Mouse (Mus musculus): ENCODE measurements at regions not wholly inside any gene's neighbourhood (a gene's known extent, or its start where the extent isn't known, plus 50 kb on each side); places are given as distances from the start of the nearest gene placed in this dataset.

- TF ChIP-seq USF1 (IDR thresholded peaks at IDR 0.05; ENCODE audit: low read depth) (no peak), MAX (IDR thresholded peaks at IDR 0.05; ENCODE audit: low read depth) (no peak), CEBPB (IDR thresholded peaks at IDR 0.05; ENCODE audit: insufficient read depth, poor library complexity, severe bottlenecking) (no peak), POLR2AphosphoS2 (IDR thresholded peaks at IDR 0.05; ENCODE audit: insufficient read length, low read depth) (no peak), MYOG (IDR thresholded peaks at IDR 0.05; ENCODE audit: control insufficient read depth in 1 of 3, insufficient read depth in 1 of 3, insufficient read length in 2 of 3, low read depth in 2 of 3) (no peak), POLR2A (IDR thresholded peaks at IDR 0.05; ENCODE audit: insufficient read length, low read depth) (no peak), REST (IDR thresholded peaks at IDR 0.05; ENCODE audit: insufficient read depth, insufficient read length) (no peak)
Measured at GRCm38 (mm10) chr16:42416673-42417072, 76.2 kb upstream of the Gap43 start.

Data from myocyte (in vitro differentiated cells).